Mouse (Mus musculus) gastrocnemius, adult 18-20 months (tissue): ENCODE results near the gene Ercc1. TPM values are rescaled to one million over a fixed set of nuclear protein-coding genes. Genes with fewer than 3 reads are reported as not detected.
A peak's percentile ranks its signal among the peaks of the same experiment; 100 is the strongest.

Experiments
- DNase-seq: peaks from one replicate; pipeline ENCODE4 v3.0.0; 2021; ENCODE audit warnings: low spot score
- long read RNA-seq, 2 experiments: library from polyadenylated mRNA; stranded (forward); transcript quantifications; one replicate each; pipeline ENCODE4 v2.0.0; 2021
- total RNA-seq, 2 experiments: library from RNA; stranded (reverse); gene quantifications; 2 replicates each; pipeline ENCODE4 v1.2.3; 2021

Gene Ercc1
- total RNA-seq, result 10 to 100 TPM; 30.0 to 30.8 TPM
- long read RNA-seq, experiment 1, transcript Ercc1-201 (10 exons, 1,375 nt), result major isoform, 16 of 27 reads
- long read RNA-seq, experiment 1, partial matches to known transcripts, result 4 of 27 reads
- long read RNA-seq, experiment 1, other reads (novel, unspliced or antisense), result 6 of 27 reads
- long read RNA-seq, experiment 2, transcript Ercc1-201 (10 exons, 1,375 nt), result major isoform, 17 of 21 reads
- long read RNA-seq, experiment 2, partial matches to known transcripts, result 3 of 21 reads
- long read RNA-seq, experiment 2, other reads (novel, unspliced or antisense), result 1 of 21 reads

DNA sequence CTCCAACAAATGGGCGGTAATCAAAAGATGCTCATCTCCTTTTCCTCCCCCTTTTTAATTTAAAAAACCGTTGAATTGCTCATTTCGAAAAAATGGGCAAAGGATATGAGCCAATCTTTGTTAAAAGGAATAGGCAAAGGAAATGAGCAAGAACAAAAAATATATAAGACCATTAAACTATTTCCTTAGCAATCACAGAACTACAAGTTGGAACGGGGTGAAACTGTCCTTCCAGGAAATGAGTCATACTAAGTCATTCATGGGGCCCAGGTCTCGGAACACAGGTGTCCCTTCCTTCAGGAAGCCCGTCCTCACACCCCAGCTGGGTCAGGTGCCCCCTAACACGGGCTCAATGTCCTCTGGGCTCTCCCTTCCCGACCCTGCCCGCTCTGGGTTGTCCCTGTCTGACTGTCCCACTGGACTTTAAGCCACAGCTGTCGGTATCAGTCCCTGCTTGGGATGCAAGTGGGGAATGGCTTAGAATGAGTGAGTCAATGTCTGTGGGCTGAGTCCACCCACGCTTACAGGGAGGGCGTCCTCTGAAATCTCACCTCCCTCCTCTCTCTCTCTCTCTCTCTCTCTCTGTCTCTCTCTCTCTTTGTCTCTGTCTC is at the start of gene Ercc1:
Gene Ercc1 (plus strand): TSS at position 542 of the 611 bp plus-strand sequence.
- DNase-seq, result no peak

DNA sequence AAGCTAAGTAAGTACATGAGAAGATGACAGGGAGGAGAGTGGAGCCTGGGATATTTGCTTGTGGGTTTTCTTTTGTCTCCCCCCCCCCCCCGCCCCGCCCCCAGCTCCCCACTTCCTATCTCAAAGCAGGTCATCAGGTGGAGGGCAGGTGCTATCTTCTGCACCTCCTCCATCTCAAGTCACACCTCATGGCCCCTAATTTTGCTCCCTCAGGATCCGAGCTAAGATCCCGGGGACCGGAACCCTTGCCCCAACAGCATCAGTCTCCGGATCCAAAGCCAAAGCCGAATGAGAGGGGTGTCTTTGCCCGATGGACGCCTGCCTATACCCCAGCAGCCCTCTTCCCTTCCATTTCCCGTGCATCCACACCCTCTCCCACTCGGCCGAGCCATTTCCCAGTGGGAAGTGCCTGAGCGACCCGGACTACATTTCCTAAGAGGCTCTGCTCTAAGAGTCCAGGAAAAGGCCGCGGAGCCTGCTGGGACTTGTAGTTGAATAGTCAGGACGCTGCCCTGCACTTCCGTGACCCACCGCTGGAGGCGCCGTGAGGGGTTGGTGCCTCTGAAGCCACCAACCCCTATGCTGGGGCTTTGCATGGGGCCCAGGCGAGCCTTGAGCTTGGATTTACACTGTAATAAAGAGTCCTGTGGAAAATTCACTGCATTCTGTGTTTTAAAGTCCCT is 48.9 kb upstream of the Ercc1 start:
- DNase-seq, result peak; percentile 97

DNA sequence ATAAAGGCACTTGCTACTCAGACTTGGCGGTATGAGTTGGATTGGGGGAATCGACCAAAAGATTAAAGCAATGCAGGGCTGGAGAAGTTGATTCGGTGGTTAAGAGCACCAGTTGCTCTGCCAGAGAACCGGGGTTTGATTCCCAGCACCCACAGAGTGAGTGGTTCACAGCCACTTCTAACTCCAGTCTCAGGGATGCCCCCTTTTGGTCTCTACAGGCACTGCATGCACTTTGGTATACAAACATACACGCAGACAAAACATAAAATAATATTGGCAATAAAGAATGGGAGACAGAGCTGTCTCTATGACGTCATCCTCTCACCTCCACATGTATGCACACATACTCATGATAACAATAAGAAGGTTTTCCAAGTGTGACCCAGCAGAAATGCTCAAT is 47.5 kb upstream of the Ercc1 start:
- no peak for DNase-seq

DNA sequence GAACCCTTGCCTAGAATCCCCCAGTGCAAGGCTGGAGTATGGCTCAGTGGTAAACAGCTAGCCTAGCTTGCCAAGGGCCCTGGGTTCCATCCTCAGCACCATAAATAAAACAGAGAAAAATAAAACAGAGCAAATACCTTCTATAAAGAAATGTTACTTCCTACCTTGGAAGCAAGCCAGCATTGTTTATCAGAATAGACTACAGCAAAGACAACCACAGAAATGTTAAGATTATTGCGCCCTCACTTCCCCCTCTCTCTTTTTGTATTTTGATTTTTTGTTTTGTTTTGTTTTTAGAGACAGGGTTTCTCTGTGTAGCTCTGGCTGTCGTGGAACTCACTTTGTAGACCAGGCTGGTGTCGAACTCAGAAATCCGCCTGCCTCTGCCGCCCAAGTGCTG is 46.8 kb upstream of the Ercc1 start:
- no peak for DNase-seq

DNA sequence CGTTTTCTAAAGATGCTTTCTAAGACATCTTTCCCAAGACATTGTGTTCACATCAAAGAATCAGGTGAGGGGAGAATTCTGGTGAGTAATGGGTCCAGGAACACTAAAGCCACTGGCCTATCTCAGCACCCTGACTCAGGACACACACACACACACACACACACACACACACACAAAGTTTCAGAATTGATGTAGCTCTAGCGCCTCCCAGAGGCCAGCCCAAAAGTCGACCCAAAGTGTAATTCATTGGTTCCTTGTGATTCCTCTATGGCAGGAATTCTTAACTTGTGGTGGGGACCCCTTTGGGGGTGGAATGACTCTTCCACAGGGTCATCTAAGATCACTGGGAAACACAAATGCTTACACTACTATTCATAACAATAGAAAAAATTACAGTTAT is 45.4 kb upstream of the Ercc1 start:
- DNase-seq, result peak; percentile 53

DNA sequence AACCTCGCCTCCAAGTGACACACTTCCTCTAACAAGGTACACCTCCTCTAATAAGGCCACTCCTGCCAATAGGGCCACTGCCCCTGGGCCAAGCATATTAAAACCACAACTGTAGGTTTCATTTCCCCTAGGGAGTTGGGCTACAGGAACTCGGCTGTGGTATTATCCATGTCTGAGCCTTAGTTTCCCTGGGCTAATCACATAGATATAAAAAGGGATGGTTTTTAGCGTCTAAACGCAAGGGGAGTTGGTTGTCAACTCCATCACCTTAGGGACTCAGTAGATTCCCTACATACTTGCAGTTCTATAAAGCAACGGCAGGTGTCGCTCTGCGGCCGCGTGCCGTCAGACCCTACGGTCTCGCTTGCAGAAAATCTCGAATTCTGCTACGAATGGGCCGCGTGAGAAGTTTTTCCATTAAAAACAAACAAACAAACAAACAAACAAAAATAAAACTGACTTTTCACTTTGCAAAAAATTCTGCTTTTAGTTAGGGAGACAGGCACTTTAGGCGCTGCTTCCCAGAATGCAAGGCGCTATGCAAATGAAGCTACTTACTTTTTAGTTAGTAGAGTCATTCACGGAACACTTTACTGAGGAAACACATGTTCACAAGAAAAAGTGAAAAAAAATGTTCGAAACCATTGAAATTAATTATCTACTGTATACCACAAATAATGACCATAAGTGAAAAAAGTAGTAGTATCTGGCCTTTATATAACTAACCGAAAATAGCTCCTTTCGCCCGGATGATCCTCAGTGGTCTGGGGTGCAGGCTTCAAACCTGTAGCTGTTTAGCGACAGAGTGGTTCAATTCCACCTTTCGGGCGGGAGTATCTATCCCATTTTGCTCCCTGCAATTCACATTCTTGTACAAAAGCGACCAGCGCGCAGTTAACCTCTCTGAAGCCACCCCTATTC is 43.8 kb upstream of the Ercc1 start:
- peak; percentile 84 for DNase-seq

DNA sequence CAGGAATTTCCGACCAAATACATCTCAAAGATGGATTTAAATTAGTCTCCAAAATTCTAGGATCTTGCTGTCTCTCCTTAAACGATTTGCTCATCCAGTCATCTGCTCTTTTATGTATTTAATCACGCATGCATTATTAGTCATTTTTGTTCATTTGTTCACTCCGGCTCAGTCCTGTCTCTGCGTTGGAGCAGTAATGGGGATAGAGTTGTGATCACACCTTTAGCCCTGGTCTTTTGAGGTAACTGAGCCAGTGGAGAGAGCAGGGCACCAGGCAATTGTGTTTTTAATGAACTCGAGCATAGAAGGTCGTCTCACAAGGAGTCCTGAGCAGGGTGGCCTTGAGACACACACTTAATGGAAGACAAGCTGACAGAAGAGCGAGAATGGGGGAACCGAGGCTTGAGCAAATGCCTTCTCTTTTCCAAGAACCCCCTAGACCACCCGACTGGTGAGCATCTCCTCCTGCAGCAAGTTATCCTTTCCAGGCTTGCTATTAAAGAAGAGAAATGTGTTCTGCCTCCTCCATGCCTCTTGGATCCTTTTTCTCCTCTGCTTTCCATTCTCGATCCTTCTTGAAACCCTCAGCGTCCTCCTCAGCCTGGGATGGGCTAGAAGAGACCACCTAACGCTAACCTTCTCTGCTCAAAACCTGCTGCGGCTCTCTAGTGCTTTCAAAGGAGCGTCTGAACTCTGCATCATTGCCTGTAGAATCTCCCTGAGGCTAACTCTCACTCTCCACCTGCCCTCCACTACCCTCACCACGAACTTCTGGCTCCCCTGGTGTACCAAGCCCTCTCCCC is 42.9 kb upstream of the Ercc1 start:
- no peak for DNase-seq

DNA sequence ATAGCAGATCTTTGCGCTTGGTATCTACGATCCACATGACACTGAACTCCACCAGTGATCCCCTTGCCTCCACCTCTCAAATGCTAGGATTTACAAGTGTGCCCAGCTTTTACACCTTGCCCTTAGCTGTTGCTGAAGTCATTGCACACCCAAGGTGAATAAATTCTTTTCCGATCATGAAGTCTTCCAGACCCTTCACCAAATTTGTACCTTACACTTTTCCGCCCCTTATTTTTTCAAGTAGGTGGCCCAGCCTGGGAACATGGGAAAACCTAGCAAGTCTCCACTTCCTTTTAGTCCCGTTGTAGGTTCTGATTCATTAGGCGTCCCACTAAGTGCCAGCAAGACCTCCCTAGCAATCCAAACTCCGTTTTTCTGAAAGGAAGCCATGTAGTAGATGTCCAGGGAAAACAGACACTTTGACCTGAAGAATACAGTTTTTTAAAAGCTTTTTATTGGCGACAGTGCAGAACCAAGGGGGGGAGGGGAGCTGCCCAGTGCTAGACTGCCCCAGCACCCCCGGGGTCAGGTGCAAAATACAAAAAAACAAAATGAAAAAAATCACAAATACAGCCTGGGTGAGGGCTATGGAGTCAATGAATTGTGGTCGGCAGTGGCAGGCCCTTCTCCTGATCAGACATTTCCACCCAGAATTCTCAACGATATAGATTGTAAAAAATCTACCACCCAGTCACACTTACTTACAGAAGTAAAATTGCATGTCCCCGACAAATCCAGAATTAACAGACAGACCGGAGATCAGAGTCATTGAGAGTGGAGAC is 42.1 kb upstream of the Ercc1 start:
- no peak for DNase-seq

DNA sequence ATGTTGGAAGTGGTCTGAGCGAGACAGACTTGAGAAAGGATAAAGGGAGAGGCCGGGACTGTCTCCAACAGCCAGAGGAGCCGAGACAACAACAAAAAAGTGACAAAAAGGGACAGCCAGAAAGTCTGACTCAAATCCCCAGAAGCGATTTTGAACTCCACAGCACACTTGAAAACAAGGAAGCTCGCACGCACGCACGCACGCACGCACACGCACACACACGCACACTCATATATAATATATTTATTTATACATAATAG is 41.6 kb upstream of the Ercc1 start:
- no peak for DNase-seq

DNA sequence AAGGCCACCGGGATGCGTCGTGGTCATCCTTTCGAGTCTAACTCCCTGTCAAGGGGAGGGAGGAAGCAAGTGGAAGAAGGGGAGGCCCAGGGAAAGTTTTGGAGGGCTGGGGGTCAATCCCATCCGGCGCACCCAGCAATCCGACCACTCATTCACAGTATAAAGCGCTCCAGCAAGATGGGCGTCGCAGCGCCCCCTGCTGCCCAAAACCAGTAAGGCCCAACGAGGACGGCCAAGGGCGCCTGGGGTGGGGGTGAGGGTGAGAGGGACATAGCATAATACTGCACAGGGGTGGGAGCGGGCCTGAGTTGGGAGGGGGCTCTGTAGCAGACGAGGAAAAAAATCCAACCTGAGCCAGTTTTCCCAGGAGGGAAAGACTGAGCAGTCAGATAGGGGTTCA is 40.8 kb upstream of the Ercc1 start:
- peak; percentile 75 for DNase-seq

DNA sequence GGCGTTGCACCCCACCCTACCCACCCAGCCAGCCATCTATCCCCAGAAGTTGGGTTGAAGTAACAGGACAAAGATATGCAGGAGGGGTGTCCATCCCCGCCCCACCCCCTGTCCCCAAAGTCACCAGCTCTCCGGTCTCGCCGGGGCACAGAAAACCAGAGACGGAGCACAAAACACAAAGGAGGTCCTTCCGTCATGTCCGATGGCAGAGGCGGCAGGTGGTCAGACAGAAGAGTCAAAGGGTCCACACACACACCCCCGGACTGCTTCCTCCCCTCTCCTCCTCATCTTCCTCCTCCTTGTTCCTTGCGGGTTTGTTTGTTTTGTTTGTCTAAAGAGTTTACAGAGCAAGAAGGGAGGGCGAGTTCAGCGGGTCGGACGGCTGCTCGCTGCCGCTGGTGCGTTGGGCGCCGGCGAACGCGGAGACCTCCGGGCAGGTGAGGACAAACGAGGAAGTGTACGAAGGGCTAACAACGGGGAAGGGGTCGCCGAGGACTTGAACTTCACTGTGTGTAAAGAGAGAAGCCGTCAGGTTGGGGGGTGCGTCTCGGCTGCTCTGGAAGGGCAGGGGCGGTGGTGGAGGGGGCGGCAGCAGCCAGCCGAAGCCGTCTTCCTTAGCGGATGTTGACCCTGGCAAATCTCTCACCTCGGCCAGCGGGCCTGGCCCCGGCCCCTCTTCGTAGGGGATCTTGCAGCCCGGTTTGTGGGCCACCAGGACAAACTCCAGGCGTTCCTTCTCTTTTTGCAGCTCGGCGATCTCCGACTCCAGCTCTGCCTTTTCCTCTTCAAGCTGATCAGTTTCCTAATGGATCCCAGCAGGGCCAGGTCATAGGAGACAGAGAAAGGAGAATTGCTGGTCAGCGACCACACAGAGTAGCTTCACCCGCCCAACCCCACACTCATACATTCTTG is 39.8 kb upstream of the Ercc1 start:
- DNase-seq, result no peak

DNA sequence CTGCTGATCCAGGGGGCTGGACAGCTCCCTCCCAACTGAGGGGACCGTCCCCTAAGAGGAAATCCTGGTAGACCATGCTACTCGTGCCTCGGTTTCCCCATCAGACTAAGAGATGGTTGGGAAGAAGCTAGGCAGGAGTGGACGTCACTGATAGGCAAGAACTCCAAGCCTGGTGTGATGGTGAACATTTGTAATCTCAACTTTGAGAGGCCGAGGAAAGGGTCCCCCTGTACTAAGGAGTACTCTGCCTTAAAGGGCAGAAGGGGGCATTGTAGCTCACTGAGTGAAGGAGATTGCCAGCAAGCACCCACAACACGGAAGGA is 39.2 kb upstream of the Ercc1 start:
- no peak for DNase-seq

DNA sequence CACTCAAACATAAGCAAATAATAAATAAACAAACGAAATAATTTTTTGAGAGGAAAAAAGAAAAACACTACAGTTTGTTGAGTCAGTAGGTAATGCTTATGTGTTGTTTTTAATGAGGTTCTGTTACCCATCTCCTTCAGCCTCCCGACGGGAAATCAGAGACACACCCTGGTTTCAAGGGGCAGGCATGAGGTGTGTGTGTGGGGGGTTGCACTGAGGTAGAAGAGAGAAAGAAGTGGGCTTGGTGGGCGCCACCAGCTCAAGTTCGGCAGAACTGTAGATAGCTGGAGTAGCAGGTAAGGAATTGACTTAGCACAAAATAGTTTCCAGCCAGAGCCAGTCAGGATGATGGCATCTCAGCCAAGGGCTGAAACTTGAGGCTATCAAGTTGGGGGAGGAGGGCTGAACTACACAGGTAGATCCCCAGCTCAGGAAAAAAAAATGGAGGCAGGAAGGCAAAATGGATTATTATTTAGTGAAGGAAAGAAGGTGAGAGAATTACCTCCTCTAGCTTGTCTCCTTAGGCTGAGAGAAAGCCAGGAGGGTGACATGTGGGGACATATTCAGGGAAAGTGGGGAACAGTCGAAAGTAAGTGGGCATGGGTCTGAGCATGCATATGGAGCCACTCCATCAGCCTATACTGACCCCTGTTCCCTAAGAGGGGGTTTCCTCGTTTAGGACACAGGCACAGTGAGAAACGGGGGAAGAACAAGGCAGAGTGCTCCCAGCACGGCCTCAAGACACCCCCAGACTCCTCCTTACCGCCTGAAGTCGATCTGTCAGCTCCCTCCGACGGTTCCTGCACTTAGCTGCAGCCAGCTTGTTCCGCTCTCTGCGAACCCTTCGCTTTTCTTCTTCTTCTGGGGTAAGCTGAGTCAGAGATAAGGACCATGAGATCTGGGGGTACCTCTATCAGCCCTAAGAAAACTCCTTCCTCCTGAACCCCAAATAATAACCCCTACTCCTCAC is 38.5 kb upstream of the Ercc1 start:
- no peak for DNase-seq

DNA sequence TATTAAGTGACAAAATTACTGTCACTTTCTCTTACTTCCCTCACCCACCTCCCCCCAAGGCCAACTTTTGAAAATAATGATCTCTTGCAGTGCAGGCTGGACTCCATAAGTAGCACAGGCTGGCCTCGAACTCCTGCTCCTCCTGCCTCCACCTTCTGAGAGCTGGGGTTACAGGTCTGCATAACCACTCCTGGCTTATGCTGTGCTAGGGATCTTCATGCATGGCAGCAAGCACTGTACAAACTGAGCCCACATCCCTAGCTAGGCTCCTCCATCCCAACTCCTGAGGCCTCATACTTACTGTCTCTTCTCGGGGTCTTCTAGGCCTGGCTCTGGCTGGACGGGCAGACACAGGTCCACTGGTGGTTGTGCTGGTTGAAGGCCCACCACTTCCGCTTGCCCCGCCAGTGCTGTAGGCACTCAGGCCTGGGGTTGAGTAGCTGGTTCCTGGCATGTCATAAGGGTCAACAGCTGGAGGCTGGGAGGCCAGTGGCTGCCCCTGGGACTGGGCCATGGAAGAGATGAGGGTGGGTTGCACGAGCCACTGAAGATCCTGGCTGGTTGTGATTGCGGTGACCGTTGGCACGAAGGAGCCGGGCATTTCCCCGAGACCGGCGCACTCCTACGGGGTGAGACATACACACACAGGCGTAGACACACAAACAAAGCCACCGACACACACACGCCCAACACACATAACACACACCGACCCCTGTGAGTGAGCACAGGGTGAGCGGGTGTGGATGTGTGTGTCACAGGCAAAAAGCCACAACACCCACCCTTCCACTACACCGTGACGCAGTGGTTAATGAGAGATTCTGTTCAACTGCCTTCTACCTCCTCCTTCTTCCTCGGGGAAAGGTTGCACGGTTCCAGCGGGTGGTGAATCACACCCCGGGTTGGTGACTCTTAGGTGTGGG is 37.5 kb upstream of the Ercc1 start:
- DNase-seq, result no peak

DNA sequence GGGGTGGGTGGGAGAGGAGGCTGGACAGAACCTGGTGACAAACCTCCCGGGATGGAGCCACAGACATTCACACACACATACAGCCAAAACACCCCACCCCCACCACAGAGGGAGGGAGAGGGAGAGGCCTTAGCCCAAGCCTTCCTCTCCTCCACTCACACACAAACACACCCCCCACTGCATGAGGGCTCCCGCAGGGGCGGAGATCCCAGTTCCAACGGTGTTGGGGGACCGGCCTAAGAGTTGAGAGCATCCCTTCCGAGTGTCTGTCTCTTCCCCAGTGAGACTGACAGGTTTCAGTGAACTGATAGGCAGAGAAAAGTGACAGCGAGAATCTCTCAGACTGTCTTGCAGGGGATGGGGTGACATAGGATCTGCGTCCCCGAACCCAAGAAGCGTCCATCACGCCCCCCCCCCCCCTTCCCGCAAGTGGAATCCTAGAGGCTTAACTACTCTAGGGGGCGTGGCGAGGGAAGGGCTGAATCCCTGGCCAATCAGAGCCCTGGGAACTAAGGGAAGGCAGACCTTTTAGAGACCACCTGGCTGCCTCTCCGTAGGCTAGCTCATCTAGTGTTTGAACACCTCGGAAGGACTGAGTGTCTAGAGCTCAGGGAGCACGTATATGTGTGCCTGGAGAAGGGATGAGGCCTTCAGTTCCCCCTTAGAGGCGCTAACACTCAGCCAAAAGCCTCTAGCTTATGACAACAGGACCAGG is 36.7 kb upstream of the Ercc1 start:
- peak; percentile 84 for DNase-seq

DNA sequence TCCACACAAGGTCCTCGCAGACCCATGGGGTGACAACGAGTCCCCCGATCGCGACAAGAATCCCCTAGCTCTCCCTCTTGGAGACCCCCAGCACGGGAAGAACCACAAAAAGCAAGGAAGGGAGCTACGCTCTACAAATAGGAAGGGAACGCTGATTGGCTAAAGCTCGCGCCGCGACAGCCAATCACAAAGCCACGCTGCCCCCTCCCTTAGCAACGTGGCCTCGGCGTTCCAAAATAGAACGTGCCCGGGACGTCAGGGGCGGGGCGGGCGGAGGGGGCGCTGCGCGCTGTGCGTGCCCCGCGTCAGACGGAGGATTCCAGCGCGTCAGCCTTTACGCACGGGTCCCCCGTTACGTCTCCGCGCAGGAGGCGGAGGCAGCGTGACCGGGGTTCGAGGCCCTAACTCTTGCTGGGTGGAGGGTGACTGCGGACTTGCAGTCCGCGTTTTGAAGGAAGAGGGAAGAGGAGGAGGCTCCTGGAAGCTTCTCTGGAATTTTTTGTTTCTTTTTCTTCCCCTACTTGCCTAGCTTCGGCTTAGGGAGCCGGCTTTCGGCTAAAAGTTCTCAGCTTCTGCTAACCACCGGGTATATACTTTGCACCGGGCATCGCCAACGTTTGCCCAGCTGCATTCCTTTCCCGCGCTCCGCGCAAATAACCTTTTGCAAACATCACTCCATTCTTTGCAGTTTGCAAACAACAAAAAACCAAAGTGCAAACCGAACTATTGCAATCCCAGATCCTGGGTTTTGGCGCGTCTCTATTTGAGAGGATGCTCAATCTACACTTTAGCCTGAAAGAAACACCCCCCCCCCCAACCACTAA is 35.9 kb upstream of the Ercc1 start:
- peak; percentile 97 for DNase-seq
